Mouse (Mus musculus) CH12.LX (cell line): ENCODE results near the gene Caly.

Experiments
- CTCF ChIP-seq, 2 experiments: IDR thresholded peaks in 1 of 2; conservative IDR thresholded peaks in 1 of 2; 2 replicates each; pipeline ENCODE4 v1.5.1; 2011 to 2012; ENCODE audit warnings: low read depth in 2 of 2, low read length in 2 of 2, improper control_type of control experiment in 1 of 2, inconsistent platforms in 1 of 2, mild to moderate bottlenecking in 1 of 2, moderate library complexity in 1 of 2
- NELFE ChIP-seq: IDR thresholded peaks from 2 replicates; pipeline ENCODE4 v1.6.1; 2011; ENCODE audit warnings: low read depth, low read length, improper control_type of control experiment

DNA sequence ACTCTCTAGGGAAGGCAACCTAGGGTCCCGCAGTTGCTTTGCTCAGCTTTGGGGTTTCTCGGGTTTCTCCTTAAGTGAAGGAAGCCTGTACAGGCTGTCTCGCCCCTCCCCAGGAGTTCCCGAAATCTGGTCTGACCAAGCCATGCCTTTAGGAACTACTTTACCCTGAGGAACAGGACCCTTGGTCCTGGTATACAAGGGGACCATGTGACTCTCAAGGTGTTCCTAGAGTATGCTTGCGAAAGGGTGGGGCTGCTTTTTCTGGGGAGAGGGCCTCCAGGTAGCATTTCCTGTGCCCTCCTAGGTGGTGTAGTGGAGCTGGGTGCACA, 43.6 kb upstream of the Caly start:
- TF ChIP-seq NELFE = no peak
- TF ChIP-seq CTCF (conservative IDR thresholded peaks at IDR 0.05 in 1 of 2, IDR thresholded peaks at IDR 0.05 in 1 of 2; ENCODE audit: low read depth in 2 of 2, low read length in 2 of 2) = no peak
